Mouse (Mus musculus) kidney, embryonic 15.5 days (tissue): ENCODE results near the gene Rps27rt. TPM values are rescaled to one million over a fixed set of nuclear protein-coding genes. Genes with fewer than 3 reads are reported as not detected.
"Not testable (repeated sequence)": the region's sequence is repeated elsewhere in the genome, so short reads cannot be mapped to it uniquely, and the experiment has no call there.

Source experiments
- ATAC-seq: fragments of 200-750 bp; cut with Nextera tagmentation; replicated peaks from 2 replicates; pipeline ENCODE4 v1.8.0; 2017; ENCODE audit warnings: moderate TSS enrichment; ENCODE audit not compliant: low FRiP score
- H3K27ac ChIP-seq: fragments of 300-500 bp; sonication (generic); 2 replicates; pipeline ENCODE4 v1.5.1; 2015; ENCODE audit warnings: mild to moderate bottlenecking, inconsistent platforms
- H3K27me3 ChIP-seq: fragments of 300-500 bp; sonication (generic); 2 replicates; pipeline ENCODE4 v1.6.1; 2015; ENCODE audit warnings: inconsistent platforms
- H3K36me3 ChIP-seq: fragments of 300-500 bp; sonication (generic); 2 replicates; pipeline ENCODE4 v1.6.1; 2015; ENCODE audit warnings: inconsistent platforms
- H3K4me1 ChIP-seq: fragments of 300-500 bp; sonication (generic); 2 replicates; pipeline ENCODE4 v1.6.1; 2015; ENCODE audit warnings: inconsistent platforms
- H3K4me2 ChIP-seq: fragments of 300-500 bp; sonication (generic); 2 replicates; pipeline ENCODE4 v1.6.1; 2015; ENCODE audit warnings: moderate library complexity, mild to moderate bottlenecking, inconsistent platforms
- H3K4me3 ChIP-seq: fragments of 300-500 bp; sonication (generic); replicated peaks from 2 replicates; pipeline ENCODE4 v1.5.1; 2015; ENCODE audit warnings: mild to moderate bottlenecking, inconsistent platforms
- H3K9ac ChIP-seq: fragments of 300-500 bp; sonication (generic); 2 replicates; pipeline ENCODE4 v1.6.1; 2015; ENCODE audit warnings: mild to moderate bottlenecking, inconsistent platforms
- H3K9me3 ChIP-seq: fragments of 300-500 bp; sonication (generic); replicated peaks from 2 replicates; pipeline ENCODE4 v1.6.1; 2016; ENCODE audit warnings: inconsistent platforms
- WGBS: fragments of 180-500 bp; shearing (Covaris S2); methylation state at CpG from one replicate; pipeline ENCODE4 v1.1.7; 2015; ENCODE audit warnings: mixed read lengths; 5-methylcytosine and 5-hydroxymethylcytosine counted together
- polyA plus RNA-seq: library from polyadenylated mRNA; unstranded; fragments of >200 nt; fragmentation: Nextera tagmentation; extraction: Ambion mirVana; gene quantifications from 2 replicates; pipeline ENCODE4 v1.2.1, GENCODE M21; 2015

Gene Rps27rt
- polyA plus RNA-seq, 1 experiment from 2014 or later = 310 TPM

GRCm38 (mm10) chr9:114978281-114979111 is 4.0 kb downstream of the Rps27rt start, which contains the start of gene Osbpl10:
Gene Osbpl10 (plus strand): TSS chr9:114978569.
- under 1% methylated on average over 62 of the region's 86 CpGs for WGBS
- no peaks in the 10 kb centered on the region for H3K36me3 ChIP-seq
- H3K9ac ChIP-seq = peak within 1 kb of the TSS; percentile 80
- H3K9me3 ChIP-seq = no peaks in the 10 kb centered on the region
- ATAC-seq = peak; percentile 82
- peaks cover 15% of the 10 kb centered on the region for H3K27me3 ChIP-seq
- peak within 1 kb of the TSS; percentile 93 for H3K4me2 ChIP-seq
- peaks cover 23% of the 10 kb centered on the region for H3K4me1 ChIP-seq
- peak within 1 kb of the TSS; percentile 90 for H3K27ac ChIP-seq
- H3K4me3 ChIP-seq = peak within 1 kb of the TSS; percentile 82

GRCm38 (mm10) chr9:114977461-114978280 is 4.9 kb downstream of the Rps27rt start:
- H3K27me3 ChIP-seq = peaks cover 15% of the 10 kb centered on the region
- peak overlapping the region; percentile 82 for H3K4me3 ChIP-seq
- ATAC-seq = peak; percentile 24
- 11% methylated on average over 31 of the region's 31 CpGs for WGBS
- H3K4me1 ChIP-seq = peaks cover 23% of the 10 kb centered on the region
- H3K9ac ChIP-seq = peak overlapping the region; percentile 80
- no peaks in the 10 kb centered on the region for H3K36me3 ChIP-seq
- H3K4me2 ChIP-seq = peak overlapping the region; percentile 93
- H3K27ac ChIP-seq = peak overlapping the region; percentile 90; the same call in 1 of the 2 replicates
- H3K9me3 ChIP-seq = no peaks in the 10 kb centered on the region

GRCm38 (mm10) chr9:114966286-114966685 is 16.3 kb downstream of the Rps27rt start:
- not testable (repeated sequence) for H3K4me2 ChIP-seq, H3K9me3 ChIP-seq, H3K9ac ChIP-seq, H3K36me3 ChIP-seq, H3K27me3 ChIP-seq, H3K4me3 ChIP-seq, H3K27ac ChIP-seq, H3K4me1 ChIP-seq, ATAC-seq
- WGBS = 85% methylated on average over 7 of the region's 7 CpGs

GRCm38 (mm10) chr9:114964093-114964492 is 18.4 kb downstream of the Rps27rt start:
- no peak overlapping the region for H3K4me2 ChIP-seq
- WGBS = 37% methylated on average over 3 of the region's 3 CpGs
- no peak for ATAC-seq
- no peaks in the 10 kb centered on the region for H3K27me3 ChIP-seq
- peaks cover 4% of the 10 kb centered on the region; the same call in 1 of the 2 replicates for H3K4me1 ChIP-seq
- H3K36me3 ChIP-seq = no peaks in the 10 kb centered on the region
- H3K9me3 ChIP-seq = no peaks in the 10 kb centered on the region
- no peak overlapping the region for H3K9ac ChIP-seq
- no peak overlapping the region for H3K4me3 ChIP-seq
- H3K27ac ChIP-seq = no peak overlapping the region

- no peaks in the 10 kb centered on the region for H3K27me3 ChIP-seq
- no peak overlapping the region for H3K9ac ChIP-seq
- H3K36me3 ChIP-seq = no peaks in the 10 kb centered on the region
- H3K4me3 ChIP-seq = no peak overlapping the region
- no peaks in the 10 kb centered on the region for H3K9me3 ChIP-seq
- no peak for ATAC-seq
- WGBS = 82% methylated on average over 6 of the region's 6 CpGs
- no peak overlapping the region for H3K4me2 ChIP-seq
- peaks cover 4% of the 10 kb centered on the region; the same call in 1 of the 2 replicates for H3K4me1 ChIP-seq
- no peak overlapping the region for H3K27ac ChIP-seq
These were observed 21.7 kb downstream of the Rps27rt start for GRCm38 (mm10) chr9:114960844-114961243.

- Histone ChIP-seq H3K4me1 (peaks cover 4% of the 10 kb centered on the region; the same call in 1 of the 2 replicates), H3K9ac (no peak overlapping the region), H3K4me2 (no peak overlapping the region), H3K36me3 (no peaks in the 10 kb centered on the region), H3K9me3 (no peaks in the 10 kb centered on the region), H3K4me3 (no peak overlapping the region), H3K27ac (no peak overlapping the region), H3K27me3 (no peaks in the 10 kb centered on the region)
- ATAC-seq = no peak
- WGBS = 71% methylated on average over 4 of the region's 4 CpGs
These were observed 22.3 kb downstream of the Rps27rt start for GRCm38 (mm10) chr9:114960043-114960789.

- Histone ChIP-seq H3K4me3 (no peak overlapping the region), H3K9ac (no peak overlapping the region), H3K9me3 (no peaks in the 10 kb centered on the region), H3K4me2 (no peak overlapping the region), H3K27me3 (no peaks in the 10 kb centered on the region), H3K4me1 (no peaks in the 10 kb centered on the region), H3K27ac (no peak overlapping the region), H3K36me3 (no peaks in the 10 kb centered on the region)
- WGBS = 40% methylated on average over 5 of the region's 5 CpGs
- ATAC-seq = peak; percentile 64
These were observed 25.6 kb downstream of the Rps27rt start for GRCm38 (mm10) chr9:114956945-114957344.

GRCm38 (mm10) chr9:114955340-114955739 is 27.2 kb downstream of the Rps27rt start:
- Histone ChIP-seq H3K27ac (no peak overlapping the region), H3K4me2 (no peak overlapping the region), H3K4me1 (peaks cover 5% of the 10 kb centered on the region), H3K9me3 (no peaks in the 10 kb centered on the region), H3K4me3 (no peak overlapping the region), H3K9ac (no peak overlapping the region), H3K27me3 (no peaks in the 10 kb centered on the region), H3K36me3 (no peaks in the 10 kb centered on the region)
- WGBS = 89% methylated on average over 11 of the region's 11 CpGs
- no peak for ATAC-seq

- 50% methylated on average over 1 of the region's 1 CpGs for WGBS
- Histone ChIP-seq H3K9me3 (no peaks in the 10 kb centered on the region), H3K9ac (no peak overlapping the region), H3K36me3 (no peaks in the 10 kb centered on the region), H3K4me2 (no peak overlapping the region), H3K27me3 (no peaks in the 10 kb centered on the region), H3K27ac (no peak overlapping the region), H3K4me3 (no peak overlapping the region), H3K4me1 (peaks cover 20% of the 10 kb centered on the region)
- no peak for ATAC-seq
These were observed 29.7 kb downstream of the Rps27rt start for GRCm38 (mm10) chr9:114952866-114953265.

GRCm38 (mm10) chr9:114948395-114948794 is 34.1 kb downstream of the Rps27rt start:
- peaks cover 20% of the 10 kb centered on the region for H3K4me1 ChIP-seq
- no peak overlapping the region for H3K4me2 ChIP-seq
- no peaks in the 10 kb centered on the region for H3K27me3 ChIP-seq
- H3K27ac ChIP-seq = peak overlapping the region; percentile 32; the same call in 1 of the 2 replicates
- H3K9ac ChIP-seq = no peak overlapping the region
- no peaks in the 10 kb centered on the region for H3K9me3 ChIP-seq
- 47% methylated on average over 5 of the region's 5 CpGs for WGBS
- ATAC-seq = no peak; the same call in 1 of the 2 replicates
- H3K36me3 ChIP-seq = no peaks in the 10 kb centered on the region
- H3K4me3 ChIP-seq = no peak overlapping the region

GRCm38 (mm10) chr9:114945576-114945975 is 37.0 kb downstream of the Rps27rt start:
- no peaks in the 10 kb centered on the region for H3K27me3 ChIP-seq
- no peak for ATAC-seq
- WGBS = 85% methylated on average over 6 of the region's 6 CpGs

More at GRCm38 (mm10) chr9:114945576-114945975, 37.0 kb downstream of the Rps27rt start:
- H3K4me2 ChIP-seq = no peak overlapping the region
- peaks cover 17% of the 10 kb centered on the region for H3K4me1 ChIP-seq
- no peaks in the 10 kb centered on the region; the same call in 1 of the 2 replicates for H3K9me3 ChIP-seq
- no peaks in the 10 kb centered on the region for H3K36me3 ChIP-seq
- H3K4me3 ChIP-seq = no peak overlapping the region
- no peak overlapping the region for H3K27ac ChIP-seq
- H3K9ac ChIP-seq = no peak overlapping the region
